Mouse (Mus musculus): ENCODE results near the gene Fbxl4.

- TF ChIP-seq ZMIZ1 (IDR thresholded peaks at IDR 0.05; ENCODE audit: low read depth, low read length) = no peak
- no peak for TF ChIP-seq MAFK (IDR thresholded peaks at IDR 0.05; ENCODE audit: insufficient replicate concordance, low read length)
- TF ChIP-seq CTCF (conservative IDR thresholded peaks at IDR 0.05 in 1 of 2, IDR thresholded peaks at IDR 0.05 in 1 of 2; ENCODE audit: low read depth in 2 of 2, low read length in 2 of 2) = no peak
- no peak for TF ChIP-seq GABPA (IDR thresholded peaks at IDR 0.05; ENCODE audit: insufficient replicate concordance, low read depth, low read length)
- no peak for TF ChIP-seq EP300 (IDR thresholded peaks at IDR 0.05; ENCODE audit: low read length)
- TF ChIP-seq E2F4 (IDR thresholded peaks at IDR 0.05; ENCODE audit: insufficient replicate concordance, low read depth, low read length) = no peak
These were observed 122.9 kb downstream of the Fbxl4 start for GRCm38 (mm10) chr4:22480091-22480857.

Measured in CH12.LX (cell line).